Mouse (Mus musculus) E14TG2a.4 (cell line): ENCODE data around the gene Sptbn4.
A peak's percentile ranks its signal among the peaks of the same experiment; 100 is the strongest.

Experiments used
- H3K27me3 ChIP-seq: 2 replicates; pipeline ENCODE4 v1.6.1; 2014; ENCODE audit warnings: low read length, control low read depth; ENCODE audit not compliant: insufficient read depth
- H3K36me3 ChIP-seq: 2 replicates; pipeline ENCODE4 v1.6.1; 2014; ENCODE audit warnings: low read length, control low read depth; ENCODE audit not compliant: insufficient read depth
- H3K4me1 ChIP-seq: replicated peaks from 2 replicates; pipeline ENCODE4 v1.6.1; 2014; ENCODE audit warnings: low read depth, low read length, control low read depth
- H3K4me3 ChIP-seq: replicated peaks from 2 replicates; pipeline ENCODE4 v1.5.1; 2014; ENCODE audit warnings: mild to moderate bottlenecking, low read length
- H3K9me3 ChIP-seq: 2 replicates; pipeline ENCODE4 v1.6.1; 2014; ENCODE audit warnings: low read length, control low read depth
- CTCF ChIP-seq: conservative IDR thresholded peaks from 2 replicates; pipeline ENCODE4 v1.5.1; 2014; ENCODE audit warnings: low read length
- NANOG ChIP-seq: IDR thresholded peaks from 2 replicates; pipeline ENCODE4 v1.6.1; 2014; ENCODE audit warnings: borderline replicate concordance, low read length, mixed read lengths
- POU5F1 ChIP-seq: IDR thresholded peaks from 2 replicates; pipeline ENCODE4 v1.6.1; 2014; ENCODE audit warnings: low read length, borderline replicate concordance

Sptbn4 gene

DNA sequence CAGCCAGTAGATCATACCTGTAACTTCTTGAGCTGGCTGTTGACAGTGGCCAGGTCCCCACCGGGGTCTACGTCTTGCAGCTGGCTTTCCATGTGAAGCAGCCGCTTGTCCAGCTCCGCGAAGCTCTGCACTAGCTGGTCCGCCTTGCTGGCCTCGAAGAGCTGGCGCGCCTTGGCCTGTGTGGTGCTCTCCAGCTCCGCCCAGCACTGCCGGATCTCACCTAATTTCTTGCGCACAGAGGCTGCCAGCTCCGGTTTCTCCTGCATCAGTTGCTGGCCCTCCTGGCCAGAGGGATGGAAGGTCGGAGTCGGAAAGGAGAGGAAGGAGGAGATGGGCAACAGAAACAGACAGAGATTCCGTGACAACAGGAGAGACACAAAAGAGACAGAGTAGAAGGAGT is 56.1 kb downstream of the Sptbn4 start:
- no peaks in the 10 kb centered on the region for H3K27me3 ChIP-seq
- peak overlapping the region; percentile 14; the same call in 1 of the 2 replicates for H3K4me3 ChIP-seq
- TF ChIP-seq CTCF = no peak
- TF ChIP-seq POU5F1 = no peak
- no peak for TF ChIP-seq NANOG

DNA sequence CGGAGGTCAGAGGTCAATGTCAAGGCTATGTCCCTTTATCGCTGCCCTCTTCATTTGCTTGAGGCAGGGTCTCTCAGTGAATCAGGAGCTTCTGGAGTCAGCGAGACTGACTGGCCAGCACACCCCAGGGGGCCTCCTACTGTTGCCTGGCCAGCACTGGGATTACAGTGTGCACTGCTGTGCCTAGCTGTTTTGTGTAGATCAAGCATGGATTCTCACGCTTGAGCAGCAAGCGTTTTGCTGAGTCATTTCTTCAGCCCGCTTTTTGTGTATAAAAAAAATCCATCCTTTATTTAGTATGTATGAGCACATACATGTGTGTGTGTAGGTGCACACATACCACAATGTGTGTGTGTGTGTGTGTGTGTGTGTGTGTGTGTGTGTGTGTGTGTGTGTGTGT is 58.3 kb downstream of the Sptbn4 start:
- Histone ChIP-seq H3K4me1 (peaks cover 40% of the 10 kb centered on the region), H3K36me3 (peaks cover 32% of the 10 kb centered on the region), H3K4me3 (no peak overlapping the region), H3K27me3 (no peaks in the 10 kb centered on the region), H3K9me3 (no peaks in the 10 kb centered on the region)
- TF ChIP-seq NANOG (no peak), POU5F1 (no peak), CTCF (no peak)

More for the DNA sequence above, 56.1 kb downstream of the Sptbn4 start:
- Histone ChIP-seq H3K4me1 (peaks cover 37% of the 10 kb centered on the region), H3K36me3 (peaks cover 31% of the 10 kb centered on the region), H3K9me3 (no peaks in the 10 kb centered on the region)

DNA sequence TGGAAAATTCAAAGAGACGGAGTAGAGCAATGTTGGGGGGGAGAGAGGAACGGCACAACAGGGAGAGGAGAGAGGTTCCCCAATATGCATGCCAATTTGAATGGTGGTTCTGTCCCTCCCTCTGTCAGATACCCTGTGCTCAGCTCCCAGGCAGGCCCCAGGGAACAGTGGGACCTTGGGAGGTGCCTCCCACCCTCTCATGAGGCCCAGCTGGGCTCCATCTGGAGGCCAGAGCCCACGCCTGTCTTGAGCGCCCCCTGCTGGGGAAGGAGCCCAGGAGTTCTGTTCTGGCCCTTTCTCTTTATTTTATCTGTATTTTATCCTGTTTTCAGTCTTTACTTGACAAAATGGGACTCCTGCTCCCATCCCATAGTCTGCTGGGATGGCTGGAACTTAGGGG is 62.8 kb downstream of the Sptbn4 start:
- Histone ChIP-seq H3K4me1 (peaks cover 66% of the 10 kb centered on the region), H3K9me3 (no peaks in the 10 kb centered on the region), H3K4me3 (no peak overlapping the region), H3K36me3 (peaks cover 18% of the 10 kb centered on the region), H3K27me3 (no peaks in the 10 kb centered on the region)
- TF ChIP-seq CTCF (peak; percentile 87), NANOG (no peak), POU5F1 (no peak)

- Histone ChIP-seq H3K4me1 (peaks cover 69% of the 10 kb centered on the region), H3K27me3 (no peaks in the 10 kb centered on the region), H3K4me3 (peak overlapping the region; percentile 13), H3K9me3 (no peaks in the 10 kb centered on the region), H3K36me3 (peaks cover 24% of the 10 kb centered on the region)
- TF ChIP-seq CTCF = no peak
- TF ChIP-seq NANOG = no peak
- TF ChIP-seq POU5F1 = no peak
Observed at GRCm38 (mm10) chr7:27384134-27384533, 63.4 kb downstream of the Sptbn4 start.

- Histone ChIP-seq H3K9me3 (no peaks in the 10 kb centered on the region), H3K27me3 (no peaks in the 10 kb centered on the region), H3K36me3 (peaks cover 27% of the 10 kb centered on the region), H3K4me3 (no peak overlapping the region), H3K4me1 (peaks cover 76% of the 10 kb centered on the region)
- TF ChIP-seq CTCF (no peak), POU5F1 (no peak), NANOG (no peak)
Observed at GRCm38 (mm10) chr7:27383233-27383632, 64.3 kb downstream of the Sptbn4 start.

GRCm38 (mm10) chr7:27381560-27381959 is 65.9 kb downstream of the Sptbn4 start:
- TF ChIP-seq CTCF (no peak), NANOG (no peak), POU5F1 (no peak)
- Histone ChIP-seq H3K4me1 (peaks cover 77% of the 10 kb centered on the region), H3K4me3 (no peak overlapping the region), H3K36me3 (peaks cover 20% of the 10 kb centered on the region; the same call in 1 of the 2 replicates), H3K27me3 (no peaks in the 10 kb centered on the region), H3K9me3 (no peaks in the 10 kb centered on the region)

DNA sequence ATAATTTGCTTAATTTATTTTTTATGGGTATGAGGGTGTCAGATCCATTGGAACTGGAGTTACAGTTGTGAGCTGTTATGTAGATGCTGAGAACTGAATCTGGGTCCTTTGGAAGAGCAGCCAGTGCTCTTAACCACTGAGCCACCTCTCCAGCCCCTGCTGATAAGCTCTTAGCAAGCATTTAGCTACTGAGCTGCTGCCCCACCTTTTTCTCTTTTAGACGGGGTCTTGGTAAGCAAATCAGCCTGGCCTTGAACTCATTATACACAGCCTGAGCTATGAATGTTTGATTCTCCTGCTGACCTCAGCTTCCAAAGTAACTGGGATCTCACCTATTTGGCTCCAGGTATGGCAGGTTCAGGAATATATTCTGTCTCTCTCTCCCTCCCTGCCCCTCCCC is 66.5 kb downstream of the Sptbn4 start:
- Histone ChIP-seq H3K36me3 (peaks cover 20% of the 10 kb centered on the region; the same call in 1 of the 2 replicates), H3K4me3 (no peak overlapping the region), H3K27me3 (0 out of 2 replicates have a peak, but pooled peaks cover 1% of the 10 kb centered on the region), H3K9me3 (no peaks in the 10 kb centered on the region), H3K4me1 (peaks cover 76% of the 10 kb centered on the region)
- no peak for TF ChIP-seq CTCF
- TF ChIP-seq NANOG = peak; percentile 72; the same call in 1 of the 2 replicates

- peaks cover 11% of the 10 kb centered on the region for H3K27me3 ChIP-seq
- H3K9me3 ChIP-seq = no peaks in the 10 kb centered on the region
- peaks cover 73% of the 10 kb centered on the region for H3K4me1 ChIP-seq
- TF ChIP-seq POU5F1 = no peak
- TF ChIP-seq CTCF = no peak
- TF ChIP-seq NANOG = no peak
- no peak overlapping the region for H3K4me3 ChIP-seq
- H3K36me3 ChIP-seq = peaks cover 20% of the 10 kb centered on the region; the same call in 1 of the 2 replicates
Observed at GRCm38 (mm10) chr7:27379836-27380235, 67.7 kb downstream of the Sptbn4 start.

DNA sequence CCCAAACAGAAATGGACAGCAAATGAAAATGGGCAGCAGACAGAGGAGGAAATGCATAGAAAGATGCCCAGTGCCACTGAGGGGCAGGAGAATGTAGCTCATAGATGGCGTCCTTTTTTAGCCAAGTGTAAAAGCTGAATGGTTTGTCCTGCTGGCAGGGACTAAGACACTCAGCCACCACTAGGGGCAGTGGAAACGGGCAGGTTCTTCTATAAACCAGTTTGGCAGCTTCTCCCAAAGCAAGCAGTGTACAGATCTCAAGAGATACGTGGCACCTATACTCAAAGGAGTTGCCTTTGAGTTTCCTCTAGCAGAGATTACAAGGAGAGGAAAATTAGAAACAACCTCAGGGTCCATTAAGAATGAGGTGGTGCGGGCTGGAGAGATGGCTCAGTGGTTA is 69.1 kb downstream of the Sptbn4 start:
- Histone ChIP-seq H3K4me1 (peaks cover 59% of the 10 kb centered on the region), H3K27me3 (peaks cover 24% of the 10 kb centered on the region), H3K4me3 (no peak overlapping the region), H3K36me3 (peaks cover 21% of the 10 kb centered on the region; the same call in 1 of the 2 replicates), H3K9me3 (peaks cover 4% of the 10 kb centered on the region)
- TF ChIP-seq CTCF (peak; percentile 85), NANOG (no peak)
